In genomic region chr19:57782366-57783089, GRCm38 (mm10) we compare ENCODE assay signal across 12 mouse cellular contexts.
DNase-seq lines count a peak whose midpoint lies in the region; ATAC-seq and TF ChIP-seq lines count a peak whose summit lies in the region.
"Had no signal": no experiment of that assay in that cellular context is flagged by ENCODE, and none has a peak within 500 bp of the region (broad histone marks: within the 10 kb centered on the region; RNA-seq: fewer than 3 reads in every experiment).

No protein-coding gene starts in this region.

- no peak for TF ChIP-seq CTCF in kidney, postnatal 0 days (IDR thresholded peaks at IDR 0.05; ENCODE audit: low read depth)

- DNase-seq in kidney, postnatal 0 days (ENCODE audit: low spot score) = peak; percentile 8
- peak; percentile 10 for DNase-seq in cerebellum, adult 8-10 months
- DNase-seq in right cerebral cortex, postnatal 25 days = peak; percentile 18
- no peak for DNase-seq in spleen, postnatal 10 days (ENCODE audit: low spot score in 2 of 2)
- DNase-seq in adrenal gland, postnatal 10 days = no peak
- DNase-seq: heart, postnatal 10 days; kidney, adult 9 months; lung, embryonic 14.5 days had no signal

- no peaks in the 10 kb centered on the region for H3K4me1 ChIP-seq in kidney, postnatal 0 days (replicated peaks; ENCODE audit: insufficient read depth, low read length)
- H3K4me1 ChIP-seq in kidney, embryonic 16.5 days (ENCODE audit: insufficient read depth, low read length) = no peaks in the 10 kb centered on the region
- H3K4me1 ChIP-seq: embryonic facial prominence, embryonic 15.5 days had no signal

- H3K36me3 ChIP-seq in kidney, postnatal 0 days (ENCODE audit: insufficient read depth, low read length) = no peaks in the 10 kb centered on the region
- H3K36me3 ChIP-seq in kidney, embryonic 16.5 days (ENCODE audit: insufficient read depth, low read length) = peaks cover 4% of the 10 kb centered on the region; the same call in 1 of the 2 replicates

- no peak overlapping the region for H3K4me2 ChIP-seq in kidney, postnatal 0 days (ENCODE audit: low read length)
- no peak overlapping the region for H3K4me2 ChIP-seq in kidney, embryonic 16.5 days (replicated peaks; ENCODE audit: low read depth, low read length)
- H3K4me2 ChIP-seq: embryonic facial prominence, embryonic 15.5 days; lung, embryonic 14.5 days had no signal

- H3K27ac ChIP-seq in kidney, postnatal 0 days = no peak overlapping the region
- H3K27ac ChIP-seq in kidney, embryonic 16.5 days (ENCODE audit: low read length) = no peak overlapping the region
- H3K27ac ChIP-seq: embryonic facial prominence, embryonic 15.5 days; limb, embryonic 10.5 days had no signal

- WGBS in kidney, postnatal 0 days = 88% methylated on average over 3 of the region's 3 CpGs
- WGBS in kidney, embryonic 16.5 days = 89% methylated on average over 3 of the region's 3 CpGs

- ATAC-seq in kidney, postnatal 0 days (replicated peaks; ENCODE audit: low FRiP score, low read depth) = no peak
- no peak for ATAC-seq in kidney, embryonic 16.5 days (ENCODE audit: low FRiP score, low TSS enrichment)
- ATAC-seq in granulocyte monocyte progenitor cell, adult 5-6 weeks (replicated peaks; ENCODE audit: poor library complexity, severe bottlenecking) = peak; percentile 94

- no peaks in the 10 kb centered on the region for H3K9me3 ChIP-seq in kidney, postnatal 0 days (replicated peaks; ENCODE audit: low read length)
- H3K9me3 ChIP-seq in kidney, embryonic 16.5 days (ENCODE audit: low read length) = no peaks in the 10 kb centered on the region
- H3K9me3 ChIP-seq: embryonic facial prominence, embryonic 15.5 days; limb, embryonic 10.5 days had no signal

- H3K4me3 ChIP-seq in kidney, postnatal 0 days (replicated peaks; ENCODE audit: low read depth, low read length) = no peak overlapping the region
- no peak overlapping the region for H3K4me3 ChIP-seq in kidney, embryonic 16.5 days (ENCODE audit: low read length)
- H3K4me3 ChIP-seq: embryonic facial prominence, embryonic 15.5 days; limb, embryonic 10.5 days had no signal

- H3K9ac ChIP-seq in kidney, postnatal 0 days (ENCODE audit: low read depth, low read length) = no peak overlapping the region
- no peak overlapping the region for H3K9ac ChIP-seq in kidney, embryonic 16.5 days (replicated peaks; ENCODE audit: low read length)
- H3K9ac ChIP-seq: embryonic facial prominence, embryonic 15.5 days; lung, embryonic 14.5 days had no signal

- no peaks in the 10 kb centered on the region for H3K27me3 ChIP-seq in kidney, postnatal 0 days (ENCODE audit: insufficient read depth, low read length)
- no peaks in the 10 kb centered on the region for H3K27me3 ChIP-seq in kidney, embryonic 16.5 days (ENCODE audit: insufficient read depth, low read length)
- H3K27me3 ChIP-seq: embryonic facial prominence, embryonic 15.5 days had no signal

Comparison
In these comparisons a context has a peak if more than half of its experiments do, and no peak if none do; other contexts are left out.
1. DNase-seq: peak in kidney, postnatal 0 days (single experiment), cerebellum, adult 8-10 months (single experiment) and right cerebral cortex, postnatal 25 days (single experiment); none in spleen, postnatal 10 days (0 of 2) and adrenal gland, postnatal 10 days (single experiment).